Mouse (Mus musculus) ovary, adult 2 months (tissue): Measurements from ENCODE around the gene Olfr860. TPM values are rescaled to one million over a fixed set of nuclear protein-coding genes. Genes with fewer than 3 reads are reported as not detected.

Source experiments
- polyA plus RNA-seq: library from polyadenylated mRNA; depleted of rRNA; stranded (reverse); fragments of >200 nt; gene quantifications from 2 replicates; pipeline ENCODE4 v1.2.3, GENCODE M21; 2012; rRNA removed

Olfr860 gene
- polyA plus RNA-seq = not detected in 2 replicates

GRCm38 (mm10) chr9:19849647-19850046 lies at the start of gene Olfr860:
TSS of gene Olfr860 (minus strand) at chr9:19849747.

GRCm38 (mm10) chr9:19887904-19888303 lies 38.4 kb upstream of the Olfr860 start, which contains the start of gene Olfr862:
TSS of gene Olfr862 (minus strand) at chr9:19888004.

GRCm38 (mm10) chr9:19804606-19805005 lies 44.9 kb downstream of the Olfr860 start, which contains the start of gene Olfr859:
TSS of gene Olfr859 (plus strand) at chr9:19804906.

Other genes with a start within 250 kb of the Olfr860 start
- 7.9 and 8.8 TPM in 2 replicates for gene Zfp317, start 227.6 kb downstream of the Olfr860 start, polyA plus RNA-seq
- gene Olfr857, start 140.3 kb downstream of the Olfr860 start, polyA plus RNA-seq = not detected in 2 replicates
- gene Olfr58, start 69.5 kb downstream of the Olfr860 start, polyA plus RNA-seq = not detected in 2 replicates
- not detected in 2 replicates for gene Olfr859, start 44.8 kb downstream of the Olfr860 start, polyA plus RNA-seq
- gene Olfr862, start 38.3 kb upstream of the Olfr860 start, polyA plus RNA-seq = not detected in 2 replicates
- not detected in 2 replicates for gene Olfr77, start 67.1 kb upstream of the Olfr860 start, polyA plus RNA-seq
- gene Olfr866, start 178.3 kb upstream of the Olfr860 start, polyA plus RNA-seq = not detected in 2 replicates
- not detected in 2 replicates for gene Olfr867, start 207.8 kb upstream of the Olfr860 start, polyA plus RNA-seq
- gene Olfr868, start 248.9 kb upstream of the Olfr860 start, polyA plus RNA-seq = not detected in 2 replicates